Mouse (Mus musculus): ENCODE measurements around the gene Flvcr1.
A peak's percentile ranks its signal among the peaks of the same experiment; 100 is the strongest.
"Not testable (repeated sequence)": the region's sequence is repeated elsewhere in the genome, so short reads cannot be mapped to it uniquely, and the experiment has no call there.

Flvcr1 gene

DNA sequence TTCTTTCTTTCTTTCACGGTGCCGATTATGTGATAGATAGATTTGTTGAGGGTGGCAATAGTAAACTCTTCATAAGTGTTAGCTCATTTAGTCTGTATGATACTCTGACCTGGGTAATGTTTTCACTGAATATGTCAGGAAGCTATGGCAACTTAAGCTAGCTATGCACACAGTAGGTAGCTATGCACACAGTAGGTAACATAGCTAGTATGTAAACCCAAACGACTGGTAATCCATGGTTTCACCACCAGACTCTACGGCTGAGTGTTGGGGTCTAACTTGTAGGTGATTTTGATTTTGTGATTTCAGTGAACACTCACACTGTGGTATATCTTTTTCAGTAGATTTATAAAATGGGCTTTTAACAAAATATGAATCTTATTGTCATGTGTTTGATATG lies 12.0 kb upstream of the Flvcr1 start:
- no peak for DNase-seq (ENCODE audit: low spot score)

DNA sequence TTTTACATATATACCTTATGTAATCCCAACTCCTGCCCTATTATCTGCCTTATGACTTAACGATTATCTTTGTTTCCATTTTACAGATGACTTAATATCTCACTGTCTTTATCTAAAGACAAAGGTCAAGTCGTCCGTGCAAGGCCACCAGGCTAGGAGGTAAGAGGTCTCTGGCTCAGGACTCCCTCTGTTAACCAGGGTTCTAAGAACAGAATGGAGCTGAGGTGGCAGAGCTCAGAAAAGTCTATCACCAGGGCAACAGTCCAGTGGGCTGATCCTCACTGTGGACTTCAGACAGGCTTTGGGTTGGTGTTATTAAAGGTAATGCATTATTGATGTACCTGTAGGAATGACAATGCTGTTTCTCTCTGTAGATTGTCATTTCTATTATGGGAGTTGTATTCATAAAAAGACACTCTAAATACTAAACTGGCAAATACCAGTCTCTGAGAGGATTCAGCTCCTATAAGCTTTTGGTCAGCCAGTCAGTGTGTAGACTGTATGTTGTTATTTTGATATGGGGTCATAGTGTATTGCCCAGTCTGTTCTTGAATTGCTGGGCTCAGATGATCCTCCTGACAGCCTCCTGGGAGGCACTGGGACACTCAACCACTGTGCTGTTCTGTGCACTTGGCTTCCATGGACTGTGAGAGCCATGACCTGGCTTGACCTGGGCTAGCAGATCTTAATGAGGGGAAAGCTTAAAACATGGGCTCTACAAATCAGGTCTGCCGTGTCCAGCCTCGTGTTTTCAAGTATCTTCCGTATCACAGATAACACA lies 10.8 kb upstream of the Flvcr1 start, which contains the start of gene Spata45:
Gene Spata45, plus strand, starts transcription at position 86 of the 781 bp plus-strand sequence.
- DNase-seq (ENCODE audit: low spot score), result no peak

DNA sequence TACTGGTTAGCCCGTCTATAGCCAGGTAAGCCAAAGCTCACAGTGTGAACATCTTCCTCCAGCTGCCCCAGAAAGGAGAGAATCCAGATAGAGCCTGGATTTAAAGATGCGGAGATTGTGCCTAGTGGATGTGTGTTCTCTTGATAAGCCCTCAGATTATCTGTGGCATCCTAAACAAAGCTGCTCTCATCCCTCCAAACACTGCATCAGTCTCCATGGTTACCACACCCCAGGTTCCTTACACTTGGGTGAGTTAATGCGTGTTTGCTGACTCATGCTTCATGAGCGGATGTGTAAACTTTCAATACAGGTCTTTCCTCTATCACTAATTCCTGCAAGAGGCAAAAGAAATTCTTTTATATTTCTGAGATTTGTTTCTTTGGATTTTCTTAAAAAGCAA lies 9.7 kb upstream of the Flvcr1 start:
- DNase-seq (ENCODE audit: low spot score), result no peak

DNA sequence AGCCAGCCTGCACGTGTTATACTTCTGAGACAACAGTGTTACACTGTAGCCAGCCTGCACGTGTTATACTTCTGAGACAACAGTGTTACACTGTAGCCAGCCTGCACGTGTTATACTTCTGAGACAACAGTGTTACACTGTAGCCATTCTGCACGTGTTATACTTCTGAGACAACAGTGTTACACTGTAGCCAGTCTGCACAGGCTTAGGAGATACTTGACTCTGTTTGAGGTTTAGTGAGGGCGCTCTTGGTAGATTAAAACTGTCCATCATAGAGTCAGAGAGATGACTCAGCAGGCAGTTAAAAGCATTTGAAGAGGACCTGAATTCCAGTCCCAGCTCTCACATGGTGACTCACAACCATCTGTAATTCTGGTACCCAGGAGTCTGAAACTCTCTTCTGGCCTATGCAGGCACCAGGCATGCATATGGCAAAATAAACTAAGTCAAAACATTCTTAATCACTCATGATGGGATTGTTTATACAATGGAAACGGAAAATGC lies 5.0 kb upstream of the Flvcr1 start:
- DNase-seq (ENCODE audit: low spot score), result not testable (repeated sequence)

DNA sequence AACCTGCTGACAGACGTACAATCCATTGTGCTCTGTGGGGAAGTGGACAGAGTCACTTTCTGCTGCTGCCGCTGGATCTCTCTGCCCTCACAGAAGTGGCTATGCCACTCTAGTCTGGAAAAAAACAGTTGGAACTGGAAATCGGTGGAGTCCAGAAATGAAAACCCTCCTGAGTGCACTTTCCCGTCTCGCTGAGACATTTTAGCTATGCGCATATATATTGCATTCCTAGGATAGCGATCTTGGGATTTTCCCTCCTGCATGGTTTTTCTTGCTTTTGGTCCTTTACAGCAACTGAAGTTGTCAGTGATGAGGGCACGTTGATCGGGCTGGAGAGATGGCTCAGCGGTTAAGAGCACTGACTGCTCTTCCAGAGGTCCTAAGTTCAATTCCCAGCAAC lies 4.2 kb upstream of the Flvcr1 start:
- no peak for DNase-seq (ENCODE audit: low spot score)

DNA sequence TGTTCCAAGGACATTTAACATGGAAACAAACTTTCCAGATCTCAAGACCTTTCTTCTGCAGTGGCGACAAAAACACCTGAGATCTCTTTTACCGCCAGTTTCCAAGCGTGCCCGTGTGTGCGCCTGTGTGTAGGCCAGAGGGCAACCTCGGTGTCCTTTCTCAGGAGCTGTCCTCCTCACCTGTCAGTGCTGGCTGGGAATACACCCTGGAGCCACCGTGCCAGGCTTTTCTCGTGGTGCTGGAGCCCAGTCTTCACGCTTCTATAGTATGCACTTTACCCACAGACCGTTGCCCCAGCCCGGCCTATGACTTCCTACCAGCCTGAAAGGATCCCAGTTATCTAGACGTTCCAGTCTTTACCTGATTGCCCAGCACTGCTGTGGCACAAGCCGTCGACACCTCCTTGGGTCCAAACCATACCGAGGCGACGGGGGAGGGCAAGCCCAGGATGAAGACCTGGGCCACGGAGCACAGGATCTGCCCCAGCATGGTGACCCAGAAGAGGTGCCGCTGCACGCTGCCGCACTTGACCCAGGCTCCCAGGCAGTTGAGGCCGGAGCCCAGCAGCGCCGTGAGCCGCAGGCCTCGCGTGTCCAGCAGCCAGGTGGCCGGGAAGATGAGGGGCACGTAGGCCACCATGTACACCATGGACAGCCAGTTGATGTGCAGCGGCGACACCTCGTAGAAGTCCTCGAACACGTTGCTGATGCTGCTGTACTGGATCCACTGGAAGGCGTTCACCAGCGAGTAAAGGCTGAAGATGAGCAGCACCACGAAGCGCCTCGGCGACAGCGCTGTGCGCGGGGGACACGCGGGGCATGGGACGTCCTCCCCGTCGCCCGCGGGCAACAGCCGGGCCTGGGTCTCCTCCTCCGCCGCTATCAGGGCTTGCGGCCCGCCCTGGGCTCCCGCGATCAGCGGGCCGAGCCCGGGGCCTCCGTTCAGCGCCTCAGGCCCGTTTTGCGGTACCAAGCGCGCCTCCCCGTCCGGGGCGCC lies 644 bp downstream of the Flvcr1 start:
- DNase-seq (ENCODE audit: low spot score), result peak; percentile 15

DNA sequence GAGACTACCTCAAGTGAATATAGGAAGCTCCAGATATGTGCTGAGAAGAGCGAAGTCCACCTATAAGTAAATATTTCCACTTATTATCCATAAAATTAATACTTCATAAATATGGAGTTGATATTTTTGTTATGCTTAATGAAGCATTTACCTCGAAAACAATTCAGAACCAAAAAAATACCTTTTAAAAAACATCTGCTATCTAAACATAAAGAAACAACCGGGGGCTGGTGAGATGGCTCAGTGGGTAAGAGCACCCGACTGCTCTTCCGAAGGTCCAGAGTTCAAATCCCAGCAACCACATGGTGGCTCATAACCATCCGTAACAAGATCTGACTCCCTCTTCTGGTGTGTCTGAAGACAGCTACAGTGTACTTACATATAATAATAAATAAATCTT lies 2.2 kb downstream of the Flvcr1 start:
- not testable (repeated sequence) for DNase-seq (ENCODE audit: low spot score)

DNA sequence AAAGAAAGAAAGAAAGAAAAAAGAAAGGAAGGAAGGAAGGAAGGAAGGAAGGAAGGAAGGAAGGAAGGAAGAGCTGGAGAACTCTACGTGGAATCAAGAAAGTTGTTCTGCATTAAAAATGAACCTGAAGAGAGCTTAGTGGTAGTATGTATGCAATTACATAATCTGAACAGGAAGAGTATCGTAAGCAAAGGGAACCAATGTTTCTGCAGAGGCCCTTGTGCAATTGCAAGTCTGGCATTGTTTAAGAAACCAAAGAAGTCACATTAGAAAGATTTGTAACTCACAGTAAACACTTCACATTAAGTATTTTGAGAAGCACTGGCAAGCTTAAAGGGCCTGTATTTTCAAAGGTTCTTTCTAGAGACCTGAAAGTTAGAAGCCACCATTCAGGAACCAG lies 2.8 kb downstream of the Flvcr1 start:
- no peak for DNase-seq (ENCODE audit: low spot score)

DNA sequence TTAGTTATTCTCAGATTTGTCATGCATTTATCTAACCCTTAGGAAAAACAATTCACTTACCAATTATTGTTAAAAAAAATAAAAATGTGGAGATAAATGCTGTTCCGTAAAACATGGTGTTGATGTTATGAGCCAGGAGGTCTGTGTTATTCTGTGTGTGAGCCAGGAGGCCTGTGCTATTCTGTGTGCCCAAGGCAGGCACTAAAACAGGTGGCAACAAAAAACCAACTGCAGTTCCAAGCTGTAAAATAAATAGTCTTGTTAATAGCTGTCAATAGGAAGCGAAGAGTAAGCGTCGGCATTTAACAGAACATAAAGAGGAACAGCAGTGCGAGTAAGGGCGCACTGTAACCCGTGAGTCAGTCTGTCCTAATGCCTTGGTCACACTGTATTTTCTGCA lies 4.9 kb downstream of the Flvcr1 start:
- no peak for DNase-seq (ENCODE audit: low spot score)

DNA sequence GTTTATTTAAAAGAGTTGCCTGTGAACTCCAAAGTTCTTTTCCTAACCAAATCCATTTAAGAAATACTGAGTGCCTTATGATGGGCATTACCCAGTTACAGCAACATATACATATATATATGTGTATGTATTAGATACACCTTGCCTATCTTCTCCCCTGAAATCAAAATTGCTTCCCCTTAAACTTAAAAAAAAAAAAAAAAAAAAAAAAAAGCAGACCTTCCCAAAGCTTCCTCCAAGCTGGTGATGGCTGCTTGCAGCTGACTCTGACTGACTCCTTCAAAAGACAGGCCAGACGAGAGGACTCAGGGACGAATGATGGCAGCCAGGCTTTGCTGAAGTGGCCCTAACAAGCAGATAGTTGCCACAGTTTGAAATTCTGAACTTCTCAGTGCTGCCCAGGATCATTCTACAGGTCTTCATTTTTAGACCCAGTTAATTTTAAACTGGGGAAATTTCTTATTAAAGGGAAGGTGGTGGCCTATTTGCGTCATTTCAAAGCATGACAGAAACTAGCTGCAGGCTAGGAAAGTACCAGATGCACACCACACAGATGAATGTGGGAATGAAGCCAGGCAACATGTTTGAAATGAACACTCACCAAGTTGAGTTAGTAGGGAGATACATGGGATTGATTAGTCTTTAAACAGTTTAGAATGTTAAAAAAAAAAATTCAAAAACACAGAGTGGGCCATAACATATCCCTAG lies 5.6 kb downstream of the Flvcr1 start:
- DNase-seq (ENCODE audit: low spot score), result no peak

DNA sequence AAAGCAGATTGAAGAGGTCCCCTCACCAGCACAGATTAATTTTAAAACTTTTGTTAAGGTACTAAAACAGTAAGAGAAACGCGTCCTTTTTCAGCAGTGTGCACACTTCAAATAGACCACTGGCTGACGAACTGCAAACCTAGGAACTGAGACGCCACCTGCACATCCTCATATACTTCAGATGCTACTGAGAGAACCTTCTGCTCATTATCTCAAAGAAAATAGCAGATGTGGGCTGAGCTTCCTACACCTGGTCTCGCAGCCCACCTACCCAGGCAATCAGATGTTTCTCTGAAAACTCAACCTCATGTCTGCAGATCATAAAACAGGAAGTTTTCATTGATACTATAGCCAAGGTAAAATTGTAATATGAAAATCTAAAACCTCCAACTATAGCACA lies 6.2 kb downstream of the Flvcr1 start:
- no peak for DNase-seq (ENCODE audit: low spot score)

DNA sequence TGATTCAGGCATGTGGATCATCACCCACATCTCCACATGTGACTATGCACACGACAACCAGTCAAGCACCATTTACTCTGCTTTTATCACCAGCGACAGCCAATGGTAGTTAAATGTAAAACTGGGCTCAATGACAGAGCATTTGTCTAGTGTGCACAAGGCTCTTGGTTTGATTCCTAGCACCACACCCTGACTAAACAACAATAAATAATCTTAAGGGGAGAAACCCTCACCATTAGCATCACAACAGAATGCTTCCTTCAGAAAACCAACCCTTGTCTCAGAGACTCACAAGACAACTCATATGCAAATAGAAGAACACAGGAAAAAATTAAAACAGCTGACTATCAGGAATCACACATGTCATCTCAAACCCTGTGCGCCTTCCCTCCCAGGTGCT lies 11.7 kb downstream of the Flvcr1 start:
- DNase-seq (ENCODE audit: low spot score), result no peak

DNA sequence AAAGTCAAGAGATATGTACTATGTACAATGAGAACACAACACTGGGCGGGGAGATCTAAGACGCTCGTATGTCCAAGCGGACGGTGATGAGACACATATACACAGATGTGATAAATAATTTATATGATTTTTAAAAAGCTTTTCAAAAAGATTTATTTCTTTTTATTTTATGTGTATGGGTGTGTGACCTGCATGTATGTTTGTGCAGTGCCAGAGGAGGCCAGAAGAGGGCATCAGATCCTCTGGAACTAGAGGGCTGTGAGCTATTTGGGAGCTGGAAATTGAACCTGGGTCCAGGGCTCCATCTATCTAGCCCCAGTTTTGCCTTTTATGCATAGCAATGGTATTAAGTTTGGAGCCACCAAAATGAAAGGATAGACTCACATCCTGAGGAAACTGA lies 17.3 kb downstream of the Flvcr1 start:
- DNase-seq (ENCODE audit: low spot score), result no peak

DNA sequence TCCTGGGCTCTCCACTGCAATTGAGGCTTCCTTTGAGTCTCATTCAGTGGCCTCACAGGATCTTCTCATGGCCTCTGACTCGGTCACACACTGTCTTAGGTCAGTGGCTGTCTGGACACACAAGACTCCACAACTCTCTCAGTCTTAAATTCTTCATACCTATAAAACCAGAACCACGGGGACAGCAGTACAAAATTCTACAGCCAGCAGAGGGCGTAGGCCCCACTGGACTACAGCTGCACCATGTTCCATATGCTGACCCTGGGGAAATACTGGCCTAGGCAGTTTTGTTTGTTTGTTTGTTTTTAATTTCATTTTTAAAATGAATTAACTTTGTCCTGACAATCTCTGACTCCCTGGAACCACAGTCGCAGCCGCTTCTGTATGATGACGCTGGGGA lies 23.8 kb downstream of the Flvcr1 start:
- no peak for DNase-seq (ENCODE audit: low spot score)

DNA sequence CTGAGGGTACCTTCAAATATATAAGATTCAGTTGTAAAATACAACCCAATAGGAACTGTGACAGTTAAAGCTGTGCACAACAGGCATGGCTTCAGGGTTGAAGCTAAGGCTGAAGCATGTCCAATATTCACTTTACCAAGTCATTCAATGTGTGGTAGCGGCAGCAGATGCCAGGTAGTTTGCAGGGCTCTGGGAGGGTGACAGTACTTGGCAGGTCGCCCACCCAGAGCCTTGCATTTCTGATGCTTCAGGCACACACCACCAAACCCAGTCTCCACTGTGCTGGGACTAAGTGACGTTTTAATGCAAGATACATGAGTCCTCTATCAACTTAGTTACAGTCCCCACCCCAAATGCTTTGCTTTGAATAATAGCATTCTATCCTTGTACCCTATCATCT lies 25.3 kb downstream of the Flvcr1 start:
- no peak for DNase-seq (ENCODE audit: low spot score)

DNA sequence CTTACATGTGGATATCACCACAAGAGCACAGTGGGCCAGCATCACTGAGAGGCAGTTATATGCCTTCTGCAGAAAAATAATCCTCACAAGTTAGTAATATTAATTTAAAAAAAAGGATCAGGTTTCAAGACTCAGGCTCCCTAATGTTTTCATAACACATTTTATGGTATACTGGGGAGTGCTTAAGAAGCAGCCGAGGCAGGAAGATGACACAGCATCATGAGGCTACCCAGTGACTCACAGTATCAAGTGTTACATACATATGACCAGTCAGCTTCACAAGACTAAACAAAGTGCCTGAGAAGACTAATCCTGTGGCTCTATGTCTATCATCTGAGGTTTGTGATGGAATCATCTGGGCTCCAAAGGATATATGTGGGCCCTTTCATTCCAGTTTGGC lies 27.9 kb downstream of the Flvcr1 start:
- DNase-seq (ENCODE audit: low spot score), result no peak

DNA sequence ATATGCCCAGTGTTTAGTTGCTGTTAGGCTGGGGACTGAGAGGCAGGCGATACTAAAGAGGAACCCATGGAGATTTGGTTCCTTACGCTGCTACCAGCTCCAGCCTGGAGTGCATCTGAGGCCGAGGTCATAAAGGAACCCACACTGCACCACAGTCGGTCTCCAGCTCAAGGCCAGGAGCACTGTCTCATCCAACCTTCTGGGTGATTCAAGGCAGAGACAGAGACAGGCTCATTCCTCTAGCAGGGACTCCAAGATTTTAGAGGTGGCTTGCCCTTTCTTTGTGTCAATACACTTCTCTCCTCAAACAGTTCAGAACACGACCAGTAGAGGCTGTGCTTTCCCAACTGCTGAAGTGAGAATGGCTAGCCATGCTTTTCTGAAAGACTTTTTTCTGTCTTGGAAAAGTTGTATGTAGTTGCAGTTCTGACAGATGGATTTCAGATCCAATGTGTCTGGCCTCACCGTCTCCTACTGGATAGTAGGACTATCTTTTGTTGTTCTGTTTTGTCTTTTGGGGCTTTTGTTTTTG lies 29.5 kb downstream of the Flvcr1 start:
- no peak for DNase-seq (ENCODE audit: low spot score)

DNA sequence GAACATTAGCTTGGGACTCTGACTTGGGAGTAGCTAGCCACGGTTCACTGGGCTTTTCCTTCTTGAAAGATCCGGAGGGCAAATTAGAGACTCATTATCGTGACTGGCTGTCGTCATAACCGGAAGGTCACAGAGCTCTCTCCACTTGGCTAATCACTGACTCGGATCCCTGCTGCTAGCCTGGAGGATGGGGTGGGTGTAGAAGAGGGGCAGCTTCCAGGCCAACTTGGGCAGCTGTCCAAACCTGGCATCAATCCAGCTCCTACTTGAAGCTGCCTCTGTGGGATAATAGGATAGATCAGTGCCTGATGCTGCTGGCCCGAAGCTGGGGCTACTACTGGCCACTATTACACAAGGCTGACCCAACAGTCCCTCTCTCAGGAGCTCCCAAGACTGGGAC lies 30.4 kb downstream of the Flvcr1 start:
- DNase-seq (ENCODE audit: low spot score), result no peak

DNA sequence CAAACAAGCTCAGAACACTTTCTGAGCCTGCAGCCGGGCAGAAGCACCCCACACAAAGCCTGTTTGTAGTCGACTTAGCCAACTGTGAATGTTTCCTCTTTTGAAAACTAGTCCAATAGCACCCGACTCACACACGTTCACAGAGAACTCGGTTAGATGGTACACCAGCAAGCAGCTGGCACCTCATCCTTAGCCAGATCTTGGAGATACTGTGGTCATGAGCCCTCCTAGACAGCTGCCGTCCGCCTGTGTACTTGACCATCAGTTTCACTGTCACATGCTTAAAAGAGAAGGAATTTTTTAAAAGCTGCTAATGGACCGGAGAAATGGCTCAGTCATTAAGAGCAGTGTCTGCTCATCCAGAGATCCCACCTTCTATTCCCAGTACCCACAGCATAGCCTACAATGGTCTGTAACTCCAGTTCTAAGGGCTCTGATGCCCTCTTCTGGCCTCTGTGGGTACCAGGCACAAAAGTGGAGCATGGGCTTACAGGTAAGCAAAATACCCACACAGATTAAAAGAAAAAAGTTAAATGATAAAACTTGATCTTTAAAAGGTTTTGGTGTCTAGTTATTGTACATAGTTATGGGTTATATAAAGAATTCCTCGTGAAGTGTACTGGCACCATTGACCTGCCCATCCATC lies 36.4 kb downstream of the Flvcr1 start:
- no peak for DNase-seq (ENCODE audit: low spot score)

DNA sequence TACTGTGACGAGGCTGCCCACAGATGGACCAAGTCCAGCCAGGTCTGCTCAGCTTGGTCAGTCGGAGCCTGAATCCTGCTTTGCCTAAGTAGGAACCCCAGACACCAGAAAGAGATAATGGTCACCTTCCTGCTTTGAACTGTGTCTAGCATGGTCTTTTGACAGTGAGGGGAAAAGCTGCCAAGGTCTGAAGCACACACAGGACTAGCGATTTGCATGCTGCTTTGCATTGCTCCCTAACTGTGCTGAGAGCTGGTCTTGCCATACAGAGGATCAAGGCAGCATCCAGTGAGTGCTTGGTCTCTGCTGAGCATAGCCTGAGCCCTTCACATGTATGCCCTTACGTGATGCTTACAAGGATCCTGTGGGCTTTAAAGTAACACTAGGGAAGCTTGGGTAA lies 44.5 kb downstream of the Flvcr1 start:
- DNase-seq (ENCODE audit: low spot score), result no peak

DNA sequence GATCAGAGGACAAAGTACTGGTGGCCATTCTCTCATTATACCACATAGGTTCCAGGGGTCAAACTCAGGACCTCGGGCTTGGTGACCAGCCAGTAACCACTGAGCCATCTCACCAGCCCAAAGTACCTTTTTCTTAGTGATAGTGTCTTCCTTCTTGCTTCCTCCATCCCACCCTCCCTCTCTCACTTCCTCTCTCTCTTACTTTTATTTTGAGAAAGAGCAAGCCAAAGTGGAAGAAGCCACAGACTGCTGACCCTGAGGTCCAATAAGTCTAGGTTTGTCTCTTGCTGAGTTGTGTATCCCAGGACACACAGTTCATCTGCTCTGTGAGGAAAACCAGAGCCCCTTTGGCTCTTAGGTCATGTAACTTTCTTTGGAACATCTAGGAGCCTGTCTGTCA lies 45.5 kb downstream of the Flvcr1 start:
- DNase-seq (ENCODE audit: low spot score), result no peak

Data from left cerebral cortex, adult 11 months (tissue).